Mouse (Mus musculus) testis, adult 2 months (tissue): ENCODE measurements around the gene Dlgap1.

Experiments
- CTCF ChIP-seq: fragments of 200-500 bp; IDR thresholded peaks from 2 replicates; pipeline ENCODE4 v1.5.1; 2012; ENCODE audit warnings: low read depth, mild to moderate bottlenecking, inconsistent platforms, low read length, moderate library complexity; ENCODE audit not compliant: control insufficient read depth, insufficient read depth, insufficient replicate concordance
- POLR2A ChIP-seq: fragments of 200-500 bp; IDR thresholded peaks from 2 replicates; pipeline ENCODE4 v1.6.1; 2012; ENCODE audit warnings: low read depth, mild to moderate bottlenecking, inconsistent platforms, low read length, moderate library complexity; ENCODE audit not compliant: control insufficient read depth

- TF ChIP-seq CTCF (no peak), POLR2A (no peak)
These were observed 27.5 kb downstream of the Dlgap1 start for GRCm38 (mm10) chr17:69996406-69996805.
